Mouse (Mus musculus) liver, postnatal 0 days (tissue): ENCODE measurements around the gene Olfr1243.

Source experiments
- CTCF ChIP-seq: sonication (generic); IDR thresholded peaks from 2 replicates; pipeline ENCODE4 v1.5.1; 2016; ENCODE audit warnings: antibody characterized with exemption, low read depth
- EP300 ChIP-seq: IDR thresholded peaks from 2 replicates; pipeline ENCODE4 v1.6.1; 2016; ENCODE audit warnings: antibody characterized with exemption, low read depth, mild to moderate bottlenecking

GRCm38 (mm10) chr2:89531387-89531786 is at the start of gene Olfr1243:
- no peak for TF ChIP-seq EP300
- TF ChIP-seq CTCF, result no peak
